Mouse (Mus musculus) layer of hippocampus, adult 8-10 months (tissue): ENCODE results near the gene Slc9a3r1. TPM values are rescaled to one million over a fixed set of nuclear protein-coding genes. Genes with fewer than 3 reads are reported as not detected.
A peak's percentile ranks its signal among the peaks of the same experiment; 100 is the strongest.

Experiments used
- DNase-seq, 2 experiments: peaks; one replicate each; pipeline ENCODE4 v3.0.0; 2022; ENCODE audit warnings: low spot score in 2 of 2
- total RNA-seq, 4 experiments: library from RNA; stranded (reverse); gene quantifications; 2 replicates each; pipeline ENCODE4 v1.2.4; 2022

The Slc9a3r1 gene
- total RNA-seq, 4 experiments from 2014 or later: 68.3 to 84.2 (median 77.1) TPM

GRCm38 (mm10) chr11:115188539-115189231 is 25.5 kb downstream of the Slc9a3r1 start:
- DNase-seq: no peak

- no peak for DNase-seq
Measured at GRCm38 (mm10) chr11:115189304-115189703, 26.2 kb downstream of the Slc9a3r1 start.

- DNase-seq: no peak
Measured at GRCm38 (mm10) chr11:115192180-115192579, 29.0 kb downstream of the Slc9a3r1 start.

GRCm38 (mm10) chr11:115194693-115195092 is 31.6 kb downstream of the Slc9a3r1 start:
- no peak for DNase-seq

- no peak for DNase-seq
Measured at GRCm38 (mm10) chr11:115195933-115196332, 32.8 kb downstream of the Slc9a3r1 start.

- DNase-seq: no peak
Measured at GRCm38 (mm10) chr11:115197558-115197957, 34.4 kb downstream of the Slc9a3r1 start.

- DNase-seq: no peak
Measured at GRCm38 (mm10) chr11:115198932-115199384, 35.8 kb downstream of the Slc9a3r1 start.

- DNase-seq: no peak
Measured at GRCm38 (mm10) chr11:115200520-115200919, 37.4 kb downstream of the Slc9a3r1 start.

GRCm38 (mm10) chr11:115202316-115202715 is 39.2 kb downstream of the Slc9a3r1 start:
- peak; percentile 59 to 85 for DNase-seq

- DNase-seq: no peak
Measured at GRCm38 (mm10) chr11:115202756-115203155, 39.6 kb downstream of the Slc9a3r1 start.

GRCm38 (mm10) chr11:115208126-115208525 is 45.0 kb downstream of the Slc9a3r1 start:
- DNase-seq: no peak

- DNase-seq: no peak
Measured at GRCm38 (mm10) chr11:115208776-115209732, 45.9 kb downstream of the Slc9a3r1 start.

- DNase-seq: no peak
Measured at GRCm38 (mm10) chr11:115209958-115210357, 46.8 kb downstream of the Slc9a3r1 start.

- DNase-seq: no peak
Measured at GRCm38 (mm10) chr11:115212116-115212515, 49.0 kb downstream of the Slc9a3r1 start.

- DNase-seq: no peak
Measured at GRCm38 (mm10) chr11:115215123-115215522, 52.0 kb downstream of the Slc9a3r1 start.

- DNase-seq: no peak
Measured at GRCm38 (mm10) chr11:115217439-115218410, 54.6 kb downstream of the Slc9a3r1 start.

- DNase-seq: no peak
Measured at GRCm38 (mm10) chr11:115219263-115219662, 56.1 kb downstream of the Slc9a3r1 start.

GRCm38 (mm10) chr11:115219685-115220084 is 56.5 kb downstream of the Slc9a3r1 start:
- no peak for DNase-seq

- DNase-seq: no peak
Measured at GRCm38 (mm10) chr11:115222077-115222476, 58.9 kb downstream of the Slc9a3r1 start.

GRCm38 (mm10) chr11:115222570-115222969 is 59.4 kb downstream of the Slc9a3r1 start:
- DNase-seq: no peak

- no peak for DNase-seq
Measured at GRCm38 (mm10) chr11:115223451-115223850, 60.3 kb downstream of the Slc9a3r1 start.
